Mouse (Mus musculus) cerebellum, postnatal 25 days (tissue): ENCODE data around the gene Dcaf7.

Experiments
- DNase-seq, 2 experiments: peaks; one replicate each; pipeline ENCODE4 v3.0.0; 2021; ENCODE audit warnings: mixed read lengths in 2 of 2

The Dcaf7 gene

DNA sequence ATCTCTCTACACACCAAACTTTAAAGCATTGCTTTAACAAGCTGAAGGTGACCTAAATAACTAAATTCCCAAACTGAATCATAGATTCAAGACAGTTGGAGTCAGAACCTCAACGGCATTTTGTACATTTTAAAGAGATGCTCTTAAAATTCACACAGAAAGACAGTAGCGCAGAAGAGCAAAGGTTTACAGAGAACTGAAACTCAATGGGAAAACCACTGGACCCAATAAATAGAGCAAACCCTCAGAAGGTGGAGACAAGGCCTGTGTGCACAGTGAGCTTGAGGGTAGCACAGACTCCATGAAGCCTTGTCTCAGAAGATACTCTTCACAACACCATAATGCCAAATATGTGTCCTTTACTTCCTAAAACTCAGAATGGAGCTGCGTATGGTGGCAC lies 9.1 kb downstream of the Dcaf7 start:
- no peak for DNase-seq

DNA sequence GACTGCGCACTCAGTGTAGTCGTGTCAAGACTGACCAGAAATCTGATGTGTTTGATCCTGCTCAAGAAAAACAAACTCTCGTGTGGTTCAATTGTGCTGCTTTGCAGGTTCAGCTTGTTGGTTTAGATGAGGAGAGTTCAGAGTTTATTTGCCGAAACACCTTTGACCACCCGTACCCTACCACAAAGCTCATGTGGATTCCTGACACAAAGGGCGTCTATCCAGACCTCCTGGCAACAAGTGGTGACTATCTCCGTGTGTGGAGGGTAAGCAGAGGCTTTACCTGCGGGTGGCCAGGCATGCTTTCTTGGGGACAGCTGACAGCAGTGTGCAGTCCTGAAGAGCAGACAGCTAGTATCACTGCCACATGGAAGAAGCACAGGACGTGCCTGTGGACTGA lies 9.9 kb downstream of the Dcaf7 start:
- DNase-seq = peak in 1 of 2 experiments; percentile 34

DNA sequence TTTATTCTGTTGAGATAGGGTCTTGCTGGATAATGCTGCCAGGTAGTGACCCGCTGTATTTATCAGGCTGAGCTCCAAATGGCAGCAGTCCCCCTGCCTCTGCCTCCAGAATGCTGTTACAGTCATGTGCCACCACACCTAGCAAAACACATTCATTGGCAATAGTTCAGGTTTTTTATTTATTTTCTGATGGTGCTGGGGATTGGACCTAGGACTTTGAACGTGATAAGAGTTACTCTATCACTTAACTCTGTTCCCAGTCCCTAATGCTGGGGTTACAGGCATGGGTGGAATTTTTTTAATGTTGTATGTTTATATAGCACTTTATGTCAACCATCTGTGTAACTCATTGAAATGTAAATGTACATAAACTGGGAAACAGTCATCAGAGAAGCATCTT lies 17.2 kb downstream of the Dcaf7 start:
- no peak for DNase-seq

DNA sequence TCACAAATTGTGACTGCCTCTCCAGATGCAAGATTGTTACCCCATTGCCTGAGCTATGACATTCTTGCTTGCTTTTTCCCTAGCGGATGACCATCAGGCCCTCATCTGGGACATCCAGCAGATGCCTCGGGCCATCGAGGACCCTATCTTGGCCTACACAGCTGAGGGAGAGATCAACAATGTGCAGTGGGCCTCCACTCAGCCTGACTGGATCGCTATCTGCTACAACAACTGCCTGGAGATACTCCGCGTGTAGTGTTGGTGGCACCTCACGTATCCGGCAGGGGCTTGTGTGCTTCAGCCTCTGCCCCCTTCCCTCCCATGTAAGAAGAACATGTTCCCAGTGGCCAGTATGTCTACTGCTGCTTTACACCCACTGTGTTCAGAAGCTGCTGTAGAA lies 17.9 kb downstream of the Dcaf7 start:
- DNase-seq = no peak

DNA sequence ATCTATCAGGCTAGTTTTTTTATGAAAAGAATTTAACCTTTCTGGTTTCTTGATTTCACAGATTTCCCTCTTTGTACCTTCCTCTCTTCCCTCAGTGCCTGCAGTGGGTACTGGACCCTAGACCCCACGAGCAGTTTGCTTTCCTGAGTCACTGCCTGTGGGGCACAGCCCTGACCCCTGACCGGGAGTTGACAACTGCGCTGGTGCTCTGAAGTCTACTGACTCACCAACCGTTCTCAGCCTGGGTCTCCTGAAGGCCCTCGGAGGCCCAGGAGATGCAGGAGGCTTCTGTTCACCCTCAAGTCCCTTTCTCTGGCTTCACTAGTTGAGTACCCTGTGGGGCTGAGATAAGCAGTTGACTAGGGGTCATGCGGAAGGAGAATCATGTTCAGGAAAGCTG lies 18.7 kb downstream of the Dcaf7 start:
- DNase-seq = no peak

DNA sequence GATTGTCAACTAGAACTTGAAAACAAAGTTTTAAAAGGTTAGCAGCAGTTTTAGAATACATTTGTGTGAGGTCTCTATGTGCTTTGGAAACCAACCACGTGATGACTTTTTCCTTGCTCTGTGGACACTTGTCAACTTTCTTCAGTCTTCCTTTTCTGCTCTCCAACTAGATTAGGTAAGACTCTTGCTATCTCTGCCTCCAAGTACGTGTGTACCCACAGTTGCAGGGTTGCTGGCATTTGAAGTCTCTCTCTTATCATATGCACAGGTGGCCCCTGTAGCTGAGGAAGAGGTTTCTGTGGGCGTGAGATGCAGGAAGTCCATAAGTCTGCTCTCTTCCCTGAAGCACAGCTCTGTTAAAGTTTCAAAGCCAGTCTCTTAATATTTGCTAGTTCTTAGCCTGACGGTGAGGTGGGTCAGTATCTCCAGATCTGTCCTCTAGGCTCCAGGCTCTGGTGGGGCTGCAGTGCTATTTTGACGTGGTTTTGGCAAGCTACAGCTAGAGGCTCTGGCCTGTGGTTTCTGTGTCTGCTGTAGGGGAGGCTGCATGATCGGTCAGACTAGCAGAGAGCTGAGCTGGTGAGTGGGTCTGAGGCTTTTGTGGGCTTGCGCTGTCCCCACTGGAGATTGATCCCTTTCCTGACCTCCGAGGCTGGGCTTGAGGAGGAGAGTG lies 20.3 kb downstream of the Dcaf7 start:
- no peak for DNase-seq

DNA sequence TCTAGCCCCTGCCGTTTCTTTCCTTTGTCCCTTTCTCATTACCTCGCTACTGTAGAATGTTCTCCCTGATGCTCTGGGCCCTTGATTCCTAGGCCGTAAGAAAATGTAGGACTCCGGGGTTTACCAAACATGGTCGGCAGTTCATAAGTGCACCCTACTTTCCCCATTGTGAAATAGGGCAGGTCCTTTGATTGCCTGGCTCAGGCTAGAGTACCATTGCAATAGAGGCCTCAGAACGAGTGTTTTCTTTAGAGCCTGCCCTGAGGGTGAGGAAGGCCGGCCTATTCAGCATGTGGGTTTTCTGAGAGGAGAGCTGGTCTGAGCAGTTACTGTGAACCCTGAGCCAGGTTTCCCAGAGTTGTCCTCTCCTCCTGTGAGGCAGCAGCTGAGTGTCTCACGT lies 21.3 kb downstream of the Dcaf7 start:
- DNase-seq = no peak

DNA sequence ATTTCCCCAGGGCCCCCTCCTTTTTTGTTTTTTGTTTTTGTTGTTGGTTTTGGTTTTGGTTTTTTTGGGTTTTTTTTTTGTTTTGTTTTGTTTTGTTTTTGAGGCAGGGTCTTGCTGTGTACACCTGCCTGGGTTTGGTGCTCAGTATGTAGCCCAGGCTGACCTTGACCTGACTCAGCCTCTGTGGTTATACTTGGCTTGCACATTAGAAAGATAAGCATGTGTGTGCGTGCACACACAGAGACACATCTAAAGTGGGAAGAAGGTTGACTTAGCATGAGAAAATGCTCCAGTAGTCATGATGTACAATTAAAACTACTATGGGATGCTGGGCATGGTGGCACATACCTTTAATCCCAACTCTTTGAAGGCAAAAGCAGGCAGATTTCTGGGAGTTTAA lies 23.9 kb downstream of the Dcaf7 start:
- no peak for DNase-seq

DNA sequence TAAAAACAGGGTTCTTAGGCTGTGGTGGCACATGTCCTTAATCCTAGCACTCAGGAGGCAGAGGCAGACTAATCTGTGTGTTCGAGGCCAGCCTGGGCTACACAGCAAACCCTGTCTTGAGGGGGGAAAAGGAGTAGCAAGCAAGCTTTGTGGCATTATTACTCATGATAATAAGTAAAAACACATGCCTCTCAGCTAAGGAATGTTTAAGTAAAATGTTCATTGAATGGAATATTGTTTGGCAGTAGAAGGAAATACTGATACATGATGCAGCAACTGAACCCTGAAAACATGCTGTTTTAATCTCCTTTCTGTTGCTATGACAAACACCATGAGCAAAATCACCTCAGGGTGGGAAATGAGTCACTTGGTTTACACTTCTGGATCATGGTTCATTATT lies 24.6 kb downstream of the Dcaf7 start:
- no peak for DNase-seq

DNA sequence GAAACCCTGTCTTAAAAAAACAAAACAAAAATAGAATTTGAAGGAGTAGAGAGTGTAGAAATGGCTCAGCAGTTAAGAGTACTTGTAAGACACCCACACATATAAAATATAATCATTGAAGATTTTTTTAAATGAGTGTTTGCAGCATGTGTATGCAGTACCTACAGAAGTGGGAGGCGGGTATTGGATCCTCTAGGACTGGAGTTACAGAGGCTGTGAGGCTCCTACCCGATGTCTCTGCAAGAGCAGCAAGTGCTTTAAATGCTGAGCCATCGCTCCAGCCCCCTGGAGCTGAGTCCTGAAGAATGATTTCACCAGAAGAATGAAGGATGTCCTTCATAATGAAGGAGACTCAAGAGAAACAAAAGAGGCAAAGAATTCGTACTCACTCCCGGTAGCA lies 27.1 kb downstream of the Dcaf7 start:
- no peak for DNase-seq

DNA sequence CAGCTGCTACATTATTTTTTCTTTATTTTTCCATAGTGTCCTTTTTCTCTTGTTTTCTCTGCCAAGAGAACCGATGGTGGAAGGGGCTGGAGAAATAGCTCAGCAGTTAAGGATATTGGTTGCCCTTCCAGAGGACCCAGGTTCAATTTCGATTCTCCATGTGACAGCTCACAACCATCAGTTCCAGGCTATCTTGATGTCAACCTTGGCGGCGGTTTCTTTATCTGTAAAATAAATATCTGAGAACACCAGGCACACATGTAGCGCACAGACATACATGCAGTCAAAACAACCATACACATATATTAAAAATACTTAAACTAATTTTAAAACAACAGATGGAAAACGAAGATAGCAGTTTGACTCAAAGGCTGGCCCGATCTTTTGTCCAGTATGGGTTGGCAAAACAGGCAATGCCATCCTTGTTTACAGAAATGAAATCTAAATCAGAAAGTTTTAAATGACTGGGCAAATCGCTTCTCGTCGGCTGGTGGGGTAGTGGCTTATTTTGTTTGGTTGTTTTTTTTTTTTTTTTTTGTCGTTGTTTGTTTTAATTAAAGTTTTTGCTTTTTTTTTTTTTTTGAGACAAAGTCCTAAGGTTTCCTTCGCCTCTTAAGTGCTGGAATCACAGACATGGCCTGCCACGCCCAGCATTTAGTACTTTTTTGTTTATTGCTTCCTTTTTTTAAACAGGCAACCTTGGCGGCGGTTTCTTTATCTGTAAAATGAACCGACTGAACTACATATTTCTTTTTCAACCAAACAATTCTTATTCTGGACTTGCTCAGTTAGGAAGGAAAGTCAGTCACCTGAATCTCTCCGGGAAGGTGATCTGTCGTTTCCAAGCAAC lies 28.6 kb downstream of the Dcaf7 start:
- no peak for DNase-seq

DNA sequence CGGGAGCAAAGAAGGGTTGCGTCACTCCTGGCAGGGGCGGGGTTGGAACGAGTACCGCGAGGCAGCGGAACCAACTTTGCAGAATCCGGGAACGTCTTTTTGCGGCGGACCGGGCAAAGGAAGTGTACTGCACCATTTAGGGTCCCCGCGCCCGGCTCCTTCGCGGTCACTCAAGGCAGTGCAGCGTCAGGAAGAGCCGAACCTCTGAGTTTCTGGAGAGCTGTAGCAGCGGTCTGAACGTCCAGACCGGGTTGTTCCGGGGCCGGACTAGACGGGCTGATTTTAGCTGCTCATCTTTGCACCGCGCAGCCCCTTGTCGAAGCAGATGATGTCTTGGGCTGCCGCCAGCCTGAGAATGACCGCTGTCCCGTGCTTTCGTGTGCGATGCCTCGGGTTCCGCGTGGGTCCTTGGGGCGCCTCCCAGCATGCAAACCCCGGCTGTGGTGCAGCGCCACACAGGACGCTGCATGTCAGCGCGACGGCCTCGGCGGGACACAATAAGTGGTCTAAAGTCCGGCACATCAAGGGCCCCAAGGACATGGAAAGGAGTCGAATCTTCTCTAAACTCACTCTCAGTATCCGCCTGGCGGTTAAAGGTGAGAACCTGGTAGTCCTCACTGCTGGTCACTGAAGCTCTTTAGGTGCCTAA lies 29.4 kb downstream of the Dcaf7 start, which contains the start of gene Taco1:
Taco1 (plus strand) TSS at position 139 of the 649 bp plus-strand sequence.
- DNase-seq = peak; percentile 96 to 97

DNA sequence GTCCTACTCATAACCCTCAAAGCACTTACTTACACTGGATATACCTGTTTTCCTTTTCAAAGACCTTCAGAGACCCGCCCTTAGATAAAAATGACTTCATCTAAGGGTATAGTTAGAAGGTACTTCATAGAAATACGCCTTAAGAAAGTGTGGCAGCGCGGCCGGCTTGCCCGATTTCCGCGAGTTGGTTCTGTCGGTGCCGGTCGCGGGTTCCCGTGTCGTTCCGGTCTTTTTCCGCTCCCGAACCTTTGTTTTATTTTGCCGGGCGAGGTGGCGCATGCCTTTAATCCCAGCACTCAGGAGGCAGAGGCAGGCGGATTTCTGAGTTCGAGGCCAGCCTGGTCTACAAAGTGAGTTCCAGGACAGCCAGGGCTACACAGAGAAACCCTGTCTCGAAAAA lies 29.9 kb downstream of the Dcaf7 start:
- DNase-seq = peak; percentile 41 to 73

DNA sequence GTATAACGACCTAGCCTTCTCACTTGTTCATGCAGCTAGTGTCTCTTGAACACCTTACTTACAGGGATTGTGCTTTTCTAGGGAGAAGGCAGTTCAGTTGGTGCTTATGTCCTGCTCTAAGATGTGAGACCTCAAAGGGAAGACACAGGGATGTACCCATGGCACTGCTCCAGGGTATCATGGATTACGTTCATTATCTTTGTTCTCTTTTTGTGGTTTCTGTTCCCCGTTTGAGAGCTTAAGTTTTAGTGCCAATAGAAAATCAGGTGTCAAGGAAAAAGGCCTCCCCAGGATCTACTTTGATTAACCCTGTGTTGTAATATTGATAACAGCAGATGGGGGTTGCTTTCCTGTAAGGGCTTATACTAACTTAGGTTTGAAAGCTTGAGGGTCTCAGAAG lies 37.1 kb downstream of the Dcaf7 start:
- DNase-seq = no peak

DNA sequence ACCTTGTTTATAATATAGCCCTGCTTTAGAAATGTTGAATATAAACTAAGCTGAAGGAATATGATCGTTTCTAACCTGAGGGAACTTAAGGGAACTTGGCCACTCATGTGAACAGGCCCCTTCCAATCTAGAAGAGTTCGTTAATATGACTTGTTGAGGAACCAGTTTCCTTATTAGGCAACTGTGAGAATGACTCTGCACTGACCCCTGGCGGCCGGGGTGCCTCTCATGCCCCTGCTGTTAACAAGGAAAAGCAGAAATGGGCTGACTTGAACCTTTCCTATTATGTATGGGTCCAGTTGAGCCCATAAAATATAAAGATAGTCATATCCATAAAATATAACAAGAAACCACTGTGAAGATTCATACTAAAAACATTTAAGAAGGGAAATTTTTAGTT lies 39.6 kb downstream of the Dcaf7 start:
- peak; percentile 75 to 87 for DNase-seq

DNA sequence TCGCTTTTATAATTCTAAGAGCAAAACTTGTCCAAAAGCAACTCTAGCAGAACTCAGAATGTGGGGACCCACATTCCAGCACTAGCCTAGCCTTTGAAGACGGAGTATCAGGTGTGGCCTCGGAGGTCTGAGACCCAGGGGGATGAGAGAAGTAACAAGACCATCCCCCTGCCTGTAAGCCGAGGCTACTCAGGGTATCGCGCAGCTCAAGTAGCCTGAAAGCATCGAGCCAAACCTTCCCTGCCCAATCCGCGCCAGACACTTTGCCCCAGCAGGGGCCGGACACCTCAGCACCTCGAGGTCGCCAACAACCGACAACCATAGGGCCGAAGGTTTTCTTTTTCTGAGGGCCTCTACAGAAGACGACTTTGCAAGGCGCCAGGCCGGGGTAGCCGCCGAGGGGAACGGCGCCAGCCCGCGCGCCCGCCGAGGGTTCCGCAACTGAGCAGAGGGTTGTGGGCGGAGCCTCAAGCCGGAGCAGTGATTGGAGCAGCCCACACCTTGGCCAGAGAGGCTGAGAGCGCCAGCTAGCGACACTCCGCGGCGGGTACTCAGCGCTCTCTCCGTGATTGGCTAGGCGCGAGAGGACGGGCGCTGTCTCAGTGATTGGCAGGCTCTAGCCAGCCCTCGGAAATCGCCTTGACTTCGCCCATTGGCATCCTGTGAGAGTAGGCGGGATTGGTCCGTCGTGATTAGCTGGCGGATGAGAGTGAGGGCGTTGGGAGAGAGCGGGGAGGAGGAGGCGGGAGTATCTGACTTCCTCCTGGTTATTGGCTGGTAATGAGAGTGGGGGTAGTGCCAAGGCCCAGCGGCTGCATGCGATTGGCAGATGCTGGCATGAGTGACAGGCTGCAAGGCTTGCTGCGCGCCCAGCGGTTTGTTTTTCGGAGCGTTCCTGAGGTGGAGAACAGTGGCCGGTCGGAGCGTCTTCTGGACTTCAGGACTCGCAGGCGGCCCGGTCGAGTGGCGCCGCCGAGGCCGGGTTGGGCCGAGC lies 47.3 kb downstream of the Dcaf7 start, which contains the start of gene Map3k3:
Map3k3 (plus strand) TSS at position 906 of the 994 bp plus-strand sequence.
- peak; percentile 99 for DNase-seq

DNA sequence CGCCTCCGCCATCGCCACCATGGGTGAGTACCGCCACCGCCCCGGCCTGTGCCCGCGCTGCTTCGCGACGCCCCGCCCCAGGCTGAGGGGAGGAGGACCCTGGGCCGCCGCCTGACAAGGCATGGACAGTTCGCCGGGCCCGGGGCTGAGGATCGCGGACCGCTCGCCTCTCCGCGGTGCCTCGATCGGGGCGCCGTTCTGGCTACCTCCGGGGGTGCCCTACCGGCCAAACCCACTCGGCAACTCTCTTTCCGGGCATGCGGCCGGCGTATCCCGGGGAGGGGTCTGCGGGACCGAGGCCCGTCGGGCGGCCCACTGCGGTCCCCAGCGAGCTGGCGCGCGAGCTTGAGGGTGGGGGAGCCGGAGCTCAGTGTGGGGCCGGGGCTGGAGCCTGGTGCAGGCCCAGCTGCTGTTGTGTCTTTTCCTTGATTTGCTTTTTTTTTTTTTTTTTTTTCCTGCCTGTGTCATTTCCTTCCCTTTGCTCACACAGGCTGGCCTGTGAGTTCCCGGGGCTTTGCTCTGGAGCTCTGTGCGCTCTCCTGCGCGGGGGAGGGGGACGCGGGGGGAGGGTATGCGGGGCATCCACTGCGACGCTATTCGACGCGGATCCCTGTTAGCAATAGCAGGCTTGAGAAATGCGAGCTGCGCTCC lies 48.4 kb downstream of the Dcaf7 start:
- peak; percentile 81 to 83 for DNase-seq

DNA sequence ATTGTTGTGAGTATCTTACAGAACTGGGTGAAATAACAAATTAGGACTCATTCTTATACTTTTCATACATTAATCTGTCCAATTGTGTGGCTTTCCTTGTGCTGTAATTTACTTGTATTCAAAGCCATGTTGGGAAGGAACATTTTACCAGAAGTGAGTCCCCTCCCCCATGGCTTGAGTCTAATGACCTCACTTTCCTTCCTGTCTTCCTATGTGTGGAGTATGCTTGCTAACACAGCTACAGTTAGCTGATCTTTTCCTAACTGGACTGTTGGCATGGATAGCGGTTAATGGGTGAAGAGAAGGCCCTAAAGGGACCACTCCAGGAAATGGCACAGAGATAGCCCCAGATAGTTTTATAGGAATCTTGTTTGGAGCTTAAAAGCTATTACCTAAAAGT lies 61.6 kb downstream of the Dcaf7 start:
- no peak for DNase-seq

DNA sequence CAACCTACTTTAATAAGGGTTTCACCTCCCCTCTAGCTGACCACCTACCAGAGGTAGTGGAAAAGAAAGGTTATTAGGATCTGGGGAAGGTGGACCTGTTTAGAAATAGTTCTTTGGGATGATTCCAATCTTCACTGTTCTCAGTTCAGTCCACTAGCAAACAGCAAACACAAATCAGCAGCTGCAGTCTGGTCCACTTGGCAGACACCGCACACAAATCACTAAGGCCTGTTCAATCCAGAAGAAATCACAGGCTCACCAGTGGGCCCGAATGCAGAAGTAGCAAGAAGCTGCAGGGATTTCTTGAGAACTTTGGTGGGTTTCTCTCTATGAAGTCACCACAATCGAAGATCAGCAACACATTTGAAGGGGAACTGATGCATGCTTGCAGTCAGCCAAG lies 66.2 kb downstream of the Dcaf7 start:
- DNase-seq = no peak

DNA sequence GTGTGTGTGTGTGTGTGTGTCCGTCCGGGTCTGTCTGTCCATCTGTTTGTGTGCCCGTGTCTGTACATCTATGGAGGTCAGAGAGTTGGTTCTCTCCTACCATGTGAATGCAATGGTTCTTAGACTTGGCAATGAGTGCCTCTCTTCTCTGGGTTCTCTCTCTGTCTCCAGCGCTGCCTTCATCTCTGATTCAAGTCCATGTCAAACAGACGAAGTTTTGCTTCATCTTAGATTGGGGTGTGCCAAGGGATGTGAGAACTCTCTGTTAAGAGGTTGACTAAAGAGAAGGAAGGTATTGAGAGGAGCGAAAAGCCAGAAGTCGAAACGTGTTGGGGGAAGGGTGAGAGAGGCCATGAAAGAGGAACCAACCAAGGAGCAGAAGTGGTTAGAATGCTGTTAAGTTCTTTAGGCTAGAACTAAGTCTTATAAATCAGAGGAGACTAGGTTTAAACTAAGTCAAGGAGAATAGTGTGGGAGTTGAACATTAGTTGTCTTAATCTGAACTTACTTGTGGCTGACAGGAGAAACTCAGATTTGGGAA lies 69.4 kb downstream of the Dcaf7 start:
- no peak for DNase-seq
